Mouse (Mus musculus): ENCODE results near the gene Crispld2.

DNA sequence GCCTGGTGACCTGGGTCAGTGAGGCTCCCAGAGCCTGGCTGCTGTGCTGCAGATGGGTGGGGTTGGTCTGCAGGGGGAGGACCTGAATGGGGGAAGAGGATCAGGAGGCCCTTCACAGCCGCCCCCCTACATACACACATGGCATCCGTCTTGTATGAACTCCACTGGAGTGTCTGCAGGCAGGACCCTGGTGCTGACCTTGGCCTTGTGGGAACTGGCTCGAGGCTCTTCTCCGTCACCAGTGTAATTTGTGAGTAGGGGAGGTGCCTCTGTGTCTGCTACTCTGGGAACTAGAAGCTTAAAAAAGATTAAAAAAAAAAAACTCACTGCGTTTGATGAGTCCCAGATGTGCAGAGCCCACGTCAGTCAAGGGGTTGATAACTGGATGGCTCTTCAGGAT lies 2.3 kb downstream of the Crispld2 start:
- TF ChIP-seq CTCF (conservative IDR thresholded peaks at IDR 0.05; ENCODE audit: insufficient read depth, insufficient read length, low read depth, low read length) (no peak), POLR2A (IDR thresholded peaks at IDR 0.05; ENCODE audit: low read depth, low read length) (no peak)

All from kidney, adult 2 months (tissue).